Mouse (Mus musculus) MEL (cell line): Measurements from ENCODE around the gene Ate1. TPM values are rescaled to one million over a fixed set of nuclear protein-coding genes. Genes with fewer than 3 reads are reported as not detected.

Experiments used
- DNase-seq: peaks from one replicate; pipeline ENCODE4 v3.0.0; 2011; ENCODE audit warnings: low read depth, low spot score
- H3K27ac ChIP-seq: 2 replicates; pipeline ENCODE4 v1.5.1; 2012; ENCODE audit warnings: low read depth, mild to moderate bottlenecking, control low read depth, low read length, moderate library complexity; ENCODE audit not compliant: control insufficient read depth
- H3K27me3 ChIP-seq, 2 experiments: fragments of 150-350 bp in 1 of 2; sonication (generic) in 1 of 2; 2 replicates each; pipeline ENCODE4 v1.6.1; 2012; ENCODE audit warnings: low read length in 2 of 2, mild to moderate bottlenecking in 2 of 2, improper control_type of control experiment in 1 of 2, moderate library complexity in 1 of 2; ENCODE audit not compliant: insufficient read depth in 2 of 2, control insufficient read depth in 1 of 2
- H3K36me3 ChIP-seq, 2 experiments: 2 replicates each; pipeline ENCODE4 v1.6.1; 2012 to 2014; ENCODE audit warnings: low read length in 2 of 2, improper control_type of control experiment in 1 of 2, inconsistent platforms in 1 of 2, mild to moderate bottlenecking in 1 of 2; ENCODE audit not compliant: insufficient read depth in 2 of 2, control insufficient read depth in 1 of 2
- H3K4me1 ChIP-seq, 2 experiments: fragments of 150-350 bp in 1 of 2; sonication (generic) in 1 of 2; 2 replicates each; pipeline ENCODE4 v1.6.1; 2012; ENCODE audit warnings: low read length in 2 of 2, improper control_type of control experiment in 1 of 2, mild to moderate bottlenecking in 1 of 2; ENCODE audit not compliant: insufficient read depth in 2 of 2, control insufficient read depth in 1 of 2
- H3K4me3 ChIP-seq, 2 experiments: fragments of 150-350 bp in 1 of 2; sonication (generic) in 1 of 2; 2 replicates each; pipeline ENCODE4 v1.5.1; 2012; ENCODE audit warnings: low read depth in 2 of 2, low read length in 2 of 2, mild to moderate bottlenecking in 2 of 2, moderate library complexity in 2 of 2, control low read depth in 1 of 2, improper control_type of control experiment in 1 of 2; ENCODE audit not compliant: control insufficient read depth in 1 of 2, insufficient read depth in 1 of 2
- H3K79me2 ChIP-seq: 2 replicates; pipeline ENCODE4 v1.6.1; 2012; ENCODE audit warnings: mild to moderate bottlenecking, low read length, moderate library complexity; ENCODE audit not compliant: control insufficient read depth, poor library complexity, insufficient read depth
- H3K9ac ChIP-seq: 2 replicates; pipeline ENCODE4 v1.6.1; 2012; ENCODE audit warnings: low read depth, mild to moderate bottlenecking, control low read depth, low read length, moderate library complexity; ENCODE audit not compliant: control insufficient read depth, poor library complexity, severe bottlenecking
- H3K9me3 ChIP-seq: fragments of 150-350 bp; sonication (generic); replicated peaks from 2 replicates; pipeline ENCODE4 v1.6.1; 2012; ENCODE audit warnings: mild to moderate bottlenecking, low read length, improper control_type of control experiment, moderate library complexity; ENCODE audit not compliant: insufficient read depth
- BHLHE40 ChIP-seq: IDR thresholded peaks from 2 replicates; pipeline ENCODE4 v1.6.1; 2012; ENCODE audit warnings: low read depth, mild to moderate bottlenecking, inconsistent platforms, low read length, improper control_type of control experiment, borderline replicate concordance
- CHD1 ChIP-seq: IDR thresholded peaks from 2 replicates; pipeline ENCODE4 v1.6.1; 2012; ENCODE audit warnings: low read depth, mild to moderate bottlenecking, inconsistent platforms, low read length, improper control_type of control experiment
- CHD2 ChIP-seq: IDR thresholded peaks from 2 replicates; pipeline ENCODE4 v1.6.1; 2011; ENCODE audit warnings: low read length, improper control_type of control experiment
- CTCF ChIP-seq, 3 experiments: IDR thresholded peaks in 2 of 3; conservative IDR thresholded peaks in 1 of 3; 2 replicates each; pipeline ENCODE4 v1.5.1; 2011 to 2012; ENCODE audit warnings: low read length in 3 of 3, low read depth in 2 of 3, mild to moderate bottlenecking in 2 of 3, improper control_type of control experiment in 1 of 3, inconsistent platforms in 1 of 3, mixed read lengths in 1 of 3, moderate library complexity in 1 of 3; ENCODE audit not compliant: control insufficient read depth in 1 of 3, insufficient read depth in 1 of 3, poor library complexity in 1 of 3, severe bottlenecking in 1 of 3
- E2F4 ChIP-seq: IDR thresholded peaks from 2 replicates; pipeline ENCODE4 v1.6.1; 2011; ENCODE audit warnings: low read depth, low read length, improper control_type of control experiment, borderline replicate concordance
- ELF1 ChIP-seq: IDR thresholded peaks from 2 replicates; pipeline ENCODE4 v1.6.1; 2014; ENCODE audit warnings: low read depth, mild to moderate bottlenecking, inconsistent platforms, low read length, improper control_type of control experiment, moderate library complexity
- ETS1 ChIP-seq: IDR thresholded peaks from 2 replicates; pipeline ENCODE4 v1.6.1; 2012; ENCODE audit warnings: low read depth, mild to moderate bottlenecking, inconsistent platforms, low read length, improper control_type of control experiment, moderate library complexity
- GATA1 ChIP-seq: IDR thresholded peaks from 2 replicates; pipeline ENCODE4 v1.6.1; 2011; ENCODE audit warnings: low read depth, low read length, improper control_type of control experiment
- MAFK ChIP-seq: IDR thresholded peaks from 2 replicates; pipeline ENCODE4 v1.6.1; 2011; ENCODE audit warnings: low read depth, mild to moderate bottlenecking, low read length, improper control_type of control experiment, borderline replicate concordance
- MAZ ChIP-seq: IDR thresholded peaks from 2 replicates; pipeline ENCODE4 v1.6.1; 2012; ENCODE audit warnings: low read depth, mild to moderate bottlenecking, inconsistent platforms, low read length, improper control_type of control experiment
- MEF2A ChIP-seq: IDR thresholded peaks from 2 replicates; pipeline ENCODE4 v1.6.1; 2014; ENCODE audit warnings: low read depth, mild to moderate bottlenecking, inconsistent platforms, low read length, improper control_type of control experiment; ENCODE audit not compliant: poor library complexity, insufficient replicate concordance, severe bottlenecking; ENCODE audit errors: extremely low read depth
- MYB ChIP-seq: IDR thresholded peaks from 2 replicates; pipeline ENCODE4 v1.6.1; 2011; ENCODE audit warnings: mild to moderate bottlenecking, low read depth, low read length, improper control_type of control experiment
- NELFE ChIP-seq: IDR thresholded peaks from 2 replicates; pipeline ENCODE4 v1.6.1; 2011; ENCODE audit warnings: low read depth, low read length, improper control_type of control experiment
- NRF1 ChIP-seq: IDR thresholded peaks from 2 replicates; pipeline ENCODE4 v1.6.1; 2014; ENCODE audit warnings: low read depth, mild to moderate bottlenecking, inconsistent platforms, low read length, improper control_type of control experiment, moderate library complexity; ENCODE audit not compliant: poor library complexity, insufficient read depth, severe bottlenecking
- POLR2AphosphoS2 ChIP-seq: IDR thresholded peaks from 2 replicates; pipeline ENCODE4 v1.6.1; 2011; ENCODE audit warnings: low read length, improper control_type of control experiment
- RAD21 ChIP-seq: IDR thresholded peaks from 2 replicates; pipeline ENCODE4 v1.6.1; 2011; ENCODE audit warnings: mild to moderate bottlenecking, low read depth, low read length, improper control_type of control experiment
- SIN3A ChIP-seq: IDR thresholded peaks from 2 replicates; pipeline ENCODE4 v1.6.1; 2012; ENCODE audit warnings: low read length, improper control_type of control experiment, inconsistent platforms
- SMC3 ChIP-seq: IDR thresholded peaks from 2 replicates; pipeline ENCODE4 v1.6.1; 2011; ENCODE audit warnings: low read depth, low read length, improper control_type of control experiment
- TCF12 ChIP-seq: IDR thresholded peaks from 2 replicates; pipeline ENCODE4 v1.6.1; 2014; ENCODE audit warnings: low read depth, mild to moderate bottlenecking, inconsistent platforms, low read length, improper control_type of control experiment, moderate library complexity
- USF1 ChIP-seq: IDR thresholded peaks from 2 replicates; pipeline ENCODE4 v1.6.1; 2014; ENCODE audit warnings: low read depth, mild to moderate bottlenecking, inconsistent platforms, low read length, improper control_type of control experiment, moderate library complexity
- ZMIZ1 ChIP-seq: IDR thresholded peaks from 2 replicates; pipeline ENCODE4 v1.6.1; 2012; ENCODE audit warnings: low read depth, mild to moderate bottlenecking, inconsistent platforms, low read length, improper control_type of control experiment, moderate library complexity
- polyA plus RNA-seq, 2 experiments: library from polyadenylated mRNA; stranded (reverse) in 1 of 2; unstranded in 1 of 2; fragments of >175 nt in 1 of 2; fragments of >200 nt in 1 of 2; gene quantifications; 2 replicates each; pipeline versions ENCODE4 v1.2.1 to v1.2.4; 2012; ENCODE audit warnings: low replicate concordance in 2 of 2, low read depth in 1 of 2; ENCODE audit not compliant: insufficient read length in 2 of 2, insufficient read depth in 1 of 2, missing spikeins in 1 of 2
- total RNA-seq: library from RNA; depleted of rRNA; stranded (reverse); fragments of 300-350 nt; gene quantifications from 2 replicates; pipeline ENCODE4 v1.2.3, GENCODE M21; 2012; rRNA removed

The Ate1 gene
- total RNA-seq (19.5 and 21.9 TPM in 2 replicates), polyA plus RNA-seq (10 to 100 TPM in 1 of 2 experiments, not detected in 1; 28.6 TPM)

- H3K27me3 ChIP-seq, result no peaks in the 10 kb centered on the region
- no peak for TF ChIP-seq MEF2A
- no peak for TF ChIP-seq TCF12
- TF ChIP-seq POLR2AphosphoS2, result 0 out of 2 replicates have a peak, but pooled peaks have one; percentile 21
- peak within 1 kb of the TSS; percentile 94 for H3K9ac ChIP-seq
- peak within 1 kb of the TSS; percentile 73 to 82 for H3K4me3 ChIP-seq
- peaks cover 33% of the 10 kb centered on the region for H3K79me2 ChIP-seq
- H3K27ac ChIP-seq, result peak within 1 kb of the TSS; percentile 94
- H3K9me3 ChIP-seq, result no peaks in the 10 kb centered on the region
- H3K36me3 ChIP-seq, result peaks cover 0 to 41% of the 10 kb centered on the region in 2 experiments; a peak in 2 of 4 replicates
- H3K4me1 ChIP-seq, result peaks cover 14 to 15% of the 10 kb centered on the region in 2 experiments
- no peak for DNase-seq
These were observed at the start of gene Ate1 for GRCm38 (mm10) chr7:130520049-130520425. TSS of gene Ate1 (minus strand) at chr7:130520369.

DNA sequence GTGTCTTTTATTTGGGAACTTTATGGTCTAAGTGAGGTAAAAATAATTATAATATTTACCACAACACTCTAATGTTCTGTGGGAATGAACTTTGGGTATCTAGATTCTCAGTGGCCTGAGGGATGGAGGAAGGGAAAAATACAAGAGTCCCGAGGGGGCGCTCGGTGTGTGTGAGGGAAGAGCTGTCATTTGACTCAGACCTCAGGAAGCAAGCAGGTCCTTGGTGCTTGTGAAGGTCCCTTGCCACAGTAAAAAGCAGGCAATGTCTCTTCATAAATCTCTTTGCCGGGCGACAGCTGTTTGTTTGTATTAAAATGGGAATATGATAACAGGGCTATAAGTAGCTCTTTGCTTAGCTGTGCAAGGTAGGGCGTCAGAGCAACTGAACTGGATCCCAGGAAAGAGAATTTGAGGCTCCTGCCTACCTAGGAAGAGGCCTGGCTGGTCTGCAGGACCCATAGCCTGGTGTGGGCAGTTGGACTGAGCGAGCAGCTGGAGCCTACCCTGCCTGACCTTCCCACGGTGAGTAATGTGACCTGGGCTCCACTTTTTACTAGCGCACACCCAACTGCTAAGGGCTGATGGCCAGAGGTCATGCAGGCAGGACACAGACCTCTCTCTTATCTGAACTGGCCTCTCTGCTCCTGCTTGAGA lies 48.7 kb upstream of the Ate1 start:
- DNase-seq, result no peak
- no peaks in the 10 kb centered on the region for H3K27me3 ChIP-seq
- no peak for TF ChIP-seq BHLHE40
- no peak for TF ChIP-seq SMC3
- no peak for TF ChIP-seq CTCF (IDR thresholded peaks at IDR 0.05 in 2 of 3, conservative IDR thresholded peaks at IDR 0.05 in 1 of 3; ENCODE audit: control insufficient read depth in 1 of 3, insufficient read depth in 1 of 3, low read depth in 2 of 3, low read length in 3 of 3, poor library complexity in 1 of 3, severe bottlenecking in 1 of 3)
- no peak for TF ChIP-seq USF1
- no peak for TF ChIP-seq CHD2
- TF ChIP-seq SIN3A, result no peak
- no peak for TF ChIP-seq RAD21
- TF ChIP-seq E2F4, result no peak
- TF ChIP-seq CHD1, result no peak
- no peak for TF ChIP-seq MYB
- TF ChIP-seq MAZ, result no peak
- TF ChIP-seq NELFE, result no peak
- TF ChIP-seq MAFK, result no peak
- no peak for TF ChIP-seq ETS1
- no peak for TF ChIP-seq ELF1
- TF ChIP-seq NRF1, result no peak
- TF ChIP-seq TCF12, result no peak
- TF ChIP-seq POLR2AphosphoS2, result no peak
- no peak for TF ChIP-seq GATA1
- TF ChIP-seq ZMIZ1, result no peak
- TF ChIP-seq, all 39 proteins: peak for 0
- peaks cover 9 to 16% of the 10 kb centered on the region in 2 experiments for H3K4me1 ChIP-seq
- no peak overlapping the region for H3K9ac ChIP-seq
- H3K9me3 ChIP-seq, result no peaks in the 10 kb centered on the region
- H3K36me3 ChIP-seq, result peaks cover 0 to 12% of the 10 kb centered on the region in 2 experiments; a peak in 2 of 4 replicates
- H3K4me3 ChIP-seq, result no peak overlapping the region
- H3K27ac ChIP-seq, result no peak overlapping the region
- H3K79me2 ChIP-seq, result no peaks in the 10 kb centered on the region
